Mouse (Mus musculus) embryonic facial prominence, embryonic 10.5 days (tissue): ENCODE measurements at regions not wholly inside any gene's neighbourhood (a gene's known extent, or its start where the extent isn't known, plus 50 kb on each side); places are given as distances from the start of the nearest gene placed in this dataset.

Experiments
- DNase-seq: peaks from one replicate; pipeline ENCODE4 v3.0.0-alpha.2; 2017; ENCODE audit warnings: low spot score
- H3K27ac ChIP-seq: fragments of 300-500 bp; sonication (generic); replicated peaks from 2 replicates; pipeline ENCODE4 v1.5.1; 2016; ENCODE audit warnings: mild to moderate bottlenecking
- H3K27me3 ChIP-seq: fragments of 300-500 bp; sonication (generic); replicated peaks from 2 replicates; pipeline ENCODE4 v1.6.1; 2016; ENCODE audit warnings: low read depth, mild to moderate bottlenecking; ENCODE audit not compliant: poor library complexity, severe bottlenecking
- H3K36me3 ChIP-seq: fragments of 300-500 bp; sonication (generic); replicated peaks from 2 replicates; pipeline ENCODE4 v1.6.1; 2016; ENCODE audit warnings: mild to moderate bottlenecking, moderate library complexity
- H3K4me1 ChIP-seq: fragments of 300-500 bp; sonication (generic); 2 replicates; pipeline ENCODE4 v1.6.1; 2016
- H3K4me3 ChIP-seq: fragments of 300-500 bp; sonication (generic); 2 replicates; pipeline ENCODE4 v1.5.1; 2016; ENCODE audit warnings: mild to moderate bottlenecking, moderate library complexity
- H3K9me3 ChIP-seq: fragments of 300-500 bp; sonication (generic); 2 replicates; pipeline ENCODE4 v1.6.1; 2016; ENCODE audit warnings: mild to moderate bottlenecking
- WGBS: fragments of 180-500 bp; shearing (Covaris S2); methylation state at CpG from one replicate; pipeline ENCODE4 v1.1.7; 2016; 5-methylcytosine and 5-hydroxymethylcytosine counted together

DNA sequence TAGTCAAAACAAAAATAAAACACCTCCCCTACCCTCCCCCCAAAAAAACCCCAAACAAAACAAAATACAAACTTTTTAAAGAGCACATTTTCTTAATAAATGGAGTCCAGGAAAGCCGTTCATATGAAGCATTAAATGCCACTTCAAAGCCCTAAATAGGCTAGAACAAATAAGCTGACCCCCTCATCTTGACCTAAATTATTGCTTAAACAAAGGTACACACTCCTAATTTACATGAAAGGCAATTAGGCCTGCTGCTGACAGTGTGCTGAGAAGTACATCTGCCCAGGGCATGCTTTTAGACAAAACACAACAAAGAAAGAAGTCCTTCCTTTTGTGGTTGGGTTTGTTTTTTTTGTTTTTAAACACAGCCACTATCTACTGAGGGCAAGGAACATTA, 100.4 kb upstream of the Tenm3 start:
- Histone ChIP-seq H3K27me3 (peaks cover 2% of the 10 kb centered on the region; the same call in 1 of the 2 replicates), H3K36me3 (no peaks in the 10 kb centered on the region), H3K4me3 (no peak overlapping the region), H3K27ac (no peak overlapping the region), H3K4me1 (no peaks in the 10 kb centered on the region), H3K9me3 (no peaks in the 10 kb centered on the region)
- WGBS: 27% methylated on average over 1 of the region's 1 CpGs
- no peak for DNase-seq

DNA sequence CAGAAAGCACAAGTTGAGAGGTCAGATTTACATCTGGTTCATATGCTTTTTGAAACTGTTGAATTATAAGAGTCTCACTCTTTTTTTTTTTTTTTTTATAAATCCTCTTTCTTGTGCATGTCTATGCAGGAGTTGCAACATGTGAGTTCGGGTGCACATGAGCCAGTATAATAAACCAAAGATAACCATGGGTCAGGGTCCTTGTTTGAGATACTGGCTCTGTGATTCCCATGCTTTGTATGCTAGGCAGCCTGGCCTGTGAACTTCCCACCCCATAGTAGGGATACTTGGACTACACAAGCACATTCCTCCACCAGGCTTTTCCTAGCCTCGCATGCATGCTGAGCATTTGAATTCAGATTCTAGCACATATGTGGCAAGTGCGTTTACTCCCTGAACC, 93.4 kb upstream of the Tenm3 start:
- Histone ChIP-seq H3K36me3 (no peaks in the 10 kb centered on the region), H3K9me3 (no peaks in the 10 kb centered on the region), H3K4me3 (no peak overlapping the region), H3K4me1 (no peaks in the 10 kb centered on the region), H3K27ac (no peak overlapping the region), H3K27me3 (peaks cover 5% of the 10 kb centered on the region; the same call in 1 of the 2 replicates)
- no peak for DNase-seq
- 88% methylated on average over 3 of the region's 3 CpGs for WGBS

DNA sequence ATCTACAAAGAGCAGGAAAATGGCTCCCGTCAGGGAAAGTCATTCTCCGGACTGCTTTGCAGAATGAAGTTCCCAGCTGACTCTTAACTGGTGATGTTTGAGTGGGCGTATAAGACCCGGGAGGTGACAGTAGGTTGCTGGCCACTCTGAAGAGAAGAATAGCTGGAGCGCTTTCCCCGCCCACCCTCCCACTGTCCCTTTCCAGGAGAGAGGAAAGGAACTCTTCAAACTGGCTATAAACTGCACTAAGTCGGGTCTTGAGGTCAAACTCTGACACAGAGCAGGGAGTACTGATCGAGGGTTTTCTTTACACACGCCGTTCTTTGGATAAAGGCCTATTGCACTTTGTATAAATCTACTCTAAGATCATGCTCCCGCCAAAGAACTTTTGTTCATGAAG, 83.4 kb upstream of the Tenm3 start:
- H3K27me3 ChIP-seq: no peaks in the 10 kb centered on the region
- no peak overlapping the region for H3K27ac ChIP-seq
- no peaks in the 10 kb centered on the region for H3K9me3 ChIP-seq
- no peaks in the 10 kb centered on the region for H3K36me3 ChIP-seq
- no peak for DNase-seq
- H3K4me3 ChIP-seq: no peak overlapping the region
- no peaks in the 10 kb centered on the region for H3K4me1 ChIP-seq
- 82% methylated on average over 11 of the region's 11 CpGs for WGBS

DNA sequence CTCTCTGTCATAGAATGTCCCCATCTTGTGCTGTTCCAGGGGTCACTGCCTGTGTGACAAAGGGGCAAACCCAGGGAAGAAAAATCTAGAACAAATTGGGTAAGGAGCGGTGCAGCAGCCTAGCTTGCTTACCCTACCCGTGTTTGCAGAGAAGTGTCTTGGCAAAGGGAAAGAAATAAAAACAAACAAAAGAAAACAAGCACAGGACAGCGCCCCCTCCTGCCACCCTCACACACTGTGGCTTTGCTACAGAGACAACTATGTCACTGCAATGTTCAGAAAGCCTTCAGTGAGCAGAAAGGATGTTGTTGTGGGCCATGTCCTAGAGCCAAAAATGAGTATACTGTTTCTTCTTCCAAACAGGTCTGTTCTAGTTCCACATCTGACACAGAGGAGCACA, 71.5 kb upstream of the Tenm3 start:
- no peaks in the 10 kb centered on the region for H3K27me3 ChIP-seq
- DNase-seq: no peak
- H3K9me3 ChIP-seq: no peaks in the 10 kb centered on the region
- H3K36me3 ChIP-seq: no peaks in the 10 kb centered on the region
- H3K27ac ChIP-seq: no peak overlapping the region
- WGBS: 49% methylated on average over 3 of the region's 3 CpGs
- H3K4me1 ChIP-seq: no peaks in the 10 kb centered on the region
- H3K4me3 ChIP-seq: no peak overlapping the region

DNA sequence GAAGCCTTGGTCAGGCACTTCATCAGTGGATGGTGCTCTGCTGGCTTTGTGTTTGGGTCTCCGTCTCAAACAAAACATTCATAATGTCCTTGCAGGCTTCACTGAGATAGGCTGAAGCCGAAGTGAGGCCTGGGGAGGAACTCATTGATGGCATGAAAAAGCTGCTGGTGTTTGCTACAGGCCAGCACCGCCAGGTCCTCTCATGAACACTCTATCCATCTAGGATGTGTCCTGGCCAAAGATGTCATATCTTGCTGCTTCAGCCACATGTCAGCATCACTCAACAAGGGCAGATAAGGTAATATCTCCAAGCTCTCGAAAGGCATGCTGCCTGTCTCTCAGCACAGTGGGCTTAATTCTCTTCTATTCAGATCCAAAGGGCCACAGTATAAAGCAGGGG, 69.1 kb upstream of the Tenm3 start:
- Histone ChIP-seq H3K27ac (no peak overlapping the region), H3K4me3 (no peak overlapping the region), H3K36me3 (no peaks in the 10 kb centered on the region), H3K9me3 (no peaks in the 10 kb centered on the region), H3K4me1 (no peaks in the 10 kb centered on the region), H3K27me3 (no peaks in the 10 kb centered on the region)
- no peak for DNase-seq
- 81% methylated on average over 4 of the region's 4 CpGs for WGBS

DNA sequence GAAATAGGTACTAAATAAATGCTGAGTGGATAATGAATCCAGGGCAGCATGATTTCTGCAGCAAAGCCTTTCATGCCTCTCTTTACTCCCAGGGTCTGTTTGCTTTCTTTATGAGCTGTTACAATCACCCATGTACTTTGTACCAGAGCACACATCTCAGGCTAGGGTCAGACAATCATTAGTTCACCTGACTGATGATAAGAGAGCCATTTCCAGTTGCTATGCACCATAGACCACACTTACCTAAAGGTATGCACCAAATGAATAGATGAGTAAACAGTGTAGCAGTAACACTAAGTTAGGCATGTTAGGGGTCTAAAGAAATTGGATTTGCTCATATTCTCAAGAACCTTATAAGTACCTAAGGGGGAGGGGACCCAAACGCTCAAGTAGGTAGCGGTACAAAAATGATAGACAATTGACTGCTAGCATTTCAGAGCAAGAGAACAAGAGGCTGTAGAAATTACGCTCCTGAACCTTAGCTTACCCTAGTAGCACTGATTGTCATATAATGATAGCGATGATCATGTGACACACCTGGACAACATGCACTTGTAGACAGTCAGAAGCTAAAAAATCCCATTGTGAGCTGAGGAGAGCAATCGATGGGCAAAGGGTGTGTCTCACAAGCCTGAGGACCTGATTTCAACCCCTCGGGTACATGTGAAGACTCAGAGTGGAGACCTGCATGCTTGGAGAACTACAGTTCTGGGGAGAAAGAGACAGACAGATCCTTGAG, 58.1 kb upstream of the Tenm3 start:
- whole genome bisulfite sequencing: 92% methylated on average over 6 of the region's 6 CpGs
- H3K4me3 ChIP-seq: no peak overlapping the region
- no peak for DNase-seq
- no peaks in the 10 kb centered on the region for H3K27me3 ChIP-seq
- no peaks in the 10 kb centered on the region for H3K4me1 ChIP-seq
- H3K27ac ChIP-seq: no peak overlapping the region
- no peaks in the 10 kb centered on the region for H3K36me3 ChIP-seq
- no peaks in the 10 kb centered on the region for H3K9me3 ChIP-seq

DNA sequence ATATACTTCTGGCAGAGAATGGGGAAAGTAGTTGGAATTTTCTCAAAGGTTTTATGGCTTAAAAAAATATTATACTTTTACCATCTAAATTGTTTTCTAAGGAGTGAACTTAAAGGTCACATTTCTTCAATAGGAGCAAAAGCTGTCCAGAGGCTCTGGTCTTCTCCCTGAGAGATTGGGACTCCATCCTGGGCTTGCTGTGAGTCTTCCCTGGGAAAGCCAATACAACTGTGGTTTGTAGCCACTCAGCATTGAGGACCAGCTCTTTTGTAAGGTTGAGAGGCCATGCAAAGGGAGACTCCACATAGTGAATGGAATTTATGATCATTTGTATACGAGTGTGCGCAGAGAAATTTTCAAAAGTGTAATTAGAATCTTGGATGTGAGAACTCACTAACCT, 52.9 kb upstream of the Tenm3 start:
- DNase-seq: no peak
- H3K36me3 ChIP-seq: no peaks in the 10 kb centered on the region
- no peaks in the 10 kb centered on the region for H3K9me3 ChIP-seq
- H3K27ac ChIP-seq: no peak overlapping the region
- no peaks in the 10 kb centered on the region for H3K27me3 ChIP-seq
- no peak overlapping the region for H3K4me3 ChIP-seq
- WGBS: 92% methylated on average over 2 of the region's 2 CpGs
- no peaks in the 10 kb centered on the region for H3K4me1 ChIP-seq

DNA sequence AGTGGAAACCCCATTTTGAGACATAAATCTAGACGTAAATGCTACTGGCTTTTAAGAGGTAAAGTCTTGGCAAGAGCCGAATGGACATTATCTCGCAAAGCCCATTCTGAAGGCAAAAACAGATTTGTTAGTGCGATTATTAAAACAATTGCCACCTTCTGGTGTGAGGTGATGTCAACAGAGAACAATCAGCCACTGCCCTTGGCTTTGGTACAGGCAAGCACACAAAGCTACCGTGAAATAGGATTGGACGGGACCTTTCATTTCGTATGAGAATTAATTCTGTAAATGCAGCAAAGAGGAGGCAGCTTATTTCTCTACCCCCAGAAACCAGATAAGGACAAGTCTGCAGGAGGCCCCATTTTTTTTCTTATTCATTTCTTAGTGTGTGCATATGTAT, 52.5 kb upstream of the Tenm3 start:
- DNase-seq: no peak
- H3K4me1 ChIP-seq: no peaks in the 10 kb centered on the region
- no peak overlapping the region for H3K4me3 ChIP-seq
- WGBS: 84% methylated on average over 7 of the region's 7 CpGs
- no peaks in the 10 kb centered on the region for H3K27me3 ChIP-seq
- no peaks in the 10 kb centered on the region for H3K9me3 ChIP-seq
- no peaks in the 10 kb centered on the region for H3K36me3 ChIP-seq
- H3K27ac ChIP-seq: no peak overlapping the region

DNA sequence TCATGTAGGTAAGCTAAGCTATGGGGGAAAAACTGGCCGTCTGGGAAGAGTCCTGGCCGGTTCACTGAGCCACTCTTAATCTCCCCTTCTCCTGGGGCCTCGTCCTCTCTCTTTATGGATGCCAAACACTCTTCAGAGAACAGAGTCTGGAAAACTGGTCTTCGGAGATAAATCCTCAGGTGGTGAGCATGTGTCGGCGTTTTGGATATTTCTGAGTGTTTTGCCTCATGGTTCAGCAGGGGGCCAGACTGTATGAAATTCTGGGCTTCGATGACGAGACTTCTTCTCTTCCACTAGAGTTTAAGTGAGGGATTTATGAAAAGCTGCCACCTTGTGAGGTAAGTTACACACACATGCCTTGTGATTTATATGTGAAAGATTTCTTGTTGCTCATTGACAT, 51.8 kb upstream of the Tenm3 start:
- WGBS: 67% methylated on average over 8 of the region's 8 CpGs
- DNase-seq: no peak
- H3K4me1 ChIP-seq: no peaks in the 10 kb centered on the region
- no peaks in the 10 kb centered on the region for H3K27me3 ChIP-seq
- H3K36me3 ChIP-seq: no peaks in the 10 kb centered on the region
- no peaks in the 10 kb centered on the region for H3K9me3 ChIP-seq
- no peak overlapping the region for H3K27ac ChIP-seq
- no peak overlapping the region for H3K4me3 ChIP-seq
